Mouse (Mus musculus) liver, embryonic 11.5 days (tissue): ENCODE measurements around the gene Epsti1. TPM values are rescaled to one million over a fixed set of nuclear protein-coding genes. Genes with fewer than 3 reads are reported as not detected.

Experiments
- ATAC-seq: fragments of 200-750 bp; cut with Nextera tagmentation; replicated peaks from 2 replicates; pipeline ENCODE4 v1.8.0; 2017; ENCODE audit warnings: moderate number of reproducible peaks, mild to moderate bottlenecking, moderate TSS enrichment, moderate library complexity; ENCODE audit not compliant: low FRiP score
- DNase-seq: peaks from one replicate; pipeline ENCODE4 v3.0.0-alpha.2; 2017; ENCODE audit warnings: low spot score
- H3K27ac ChIP-seq: fragments of 300-500 bp; sonication (generic); 2 replicates; pipeline ENCODE4 v1.5.1; 2014; ENCODE audit warnings: mild to moderate bottlenecking, low read depth, low read length, control low read depth
- H3K27me3 ChIP-seq: fragments of 300-500 bp; sonication (generic); replicated peaks from 2 replicates; pipeline ENCODE4 v1.6.1; 2014; ENCODE audit warnings: low read length, mixed read lengths; ENCODE audit not compliant: control insufficient read depth, insufficient read depth
- H3K36me3 ChIP-seq: fragments of 300-500 bp; sonication (generic); 2 replicates; pipeline ENCODE4 v1.6.1; 2014; ENCODE audit warnings: mild to moderate bottlenecking, low read length, moderate library complexity, mixed read lengths; ENCODE audit not compliant: control insufficient read depth, insufficient read depth
- H3K4me1 ChIP-seq: fragments of 300-500 bp; sonication (generic); replicated peaks from 2 replicates; pipeline ENCODE4 v1.6.1; 2014; ENCODE audit warnings: low read length, mixed read lengths; ENCODE audit not compliant: control insufficient read depth, insufficient read depth
- H3K4me2 ChIP-seq: fragments of 300-500 bp; sonication (generic); 2 replicates; pipeline ENCODE4 v1.6.1; 2014; ENCODE audit warnings: mild to moderate bottlenecking, control low read depth, moderate library complexity
- H3K4me3 ChIP-seq: fragments of 300-500 bp; sonication (generic); 2 replicates; pipeline ENCODE4 v1.5.1; 2014; ENCODE audit warnings: low read depth, low read length, control low read depth
- H3K9ac ChIP-seq: fragments of 300-500 bp; sonication (generic); 2 replicates; pipeline ENCODE4 v1.6.1; 2014; ENCODE audit warnings: low read depth, low read length, control low read depth
- H3K9me3 ChIP-seq: fragments of 300-500 bp; sonication (generic); 2 replicates; pipeline ENCODE4 v1.6.1; 2016; ENCODE audit warnings: low read length, inconsistent platforms, mixed read lengths; ENCODE audit not compliant: control insufficient read depth
- WGBS: fragments of 180-500 bp; shearing (Covaris S2); extraction: QIAGEN DNeasy Blood & Tissue Kit; methylation state at CpG from one replicate; pipeline ENCODE4 v1.1.7; 2014; 5-methylcytosine and 5-hydroxymethylcytosine counted together
- polyA plus RNA-seq: library from polyadenylated mRNA; unstranded; fragments of >200 nt; fragmentation: Nextera tagmentation; extraction: Ambion mirVana; gene quantifications from 2 replicates; pipeline ENCODE4 v1.2.1, GENCODE M21; 2014

Gene Epsti1
- polyA plus RNA-seq, result 0.91 and 0.97 TPM in 2 replicates

DNA sequence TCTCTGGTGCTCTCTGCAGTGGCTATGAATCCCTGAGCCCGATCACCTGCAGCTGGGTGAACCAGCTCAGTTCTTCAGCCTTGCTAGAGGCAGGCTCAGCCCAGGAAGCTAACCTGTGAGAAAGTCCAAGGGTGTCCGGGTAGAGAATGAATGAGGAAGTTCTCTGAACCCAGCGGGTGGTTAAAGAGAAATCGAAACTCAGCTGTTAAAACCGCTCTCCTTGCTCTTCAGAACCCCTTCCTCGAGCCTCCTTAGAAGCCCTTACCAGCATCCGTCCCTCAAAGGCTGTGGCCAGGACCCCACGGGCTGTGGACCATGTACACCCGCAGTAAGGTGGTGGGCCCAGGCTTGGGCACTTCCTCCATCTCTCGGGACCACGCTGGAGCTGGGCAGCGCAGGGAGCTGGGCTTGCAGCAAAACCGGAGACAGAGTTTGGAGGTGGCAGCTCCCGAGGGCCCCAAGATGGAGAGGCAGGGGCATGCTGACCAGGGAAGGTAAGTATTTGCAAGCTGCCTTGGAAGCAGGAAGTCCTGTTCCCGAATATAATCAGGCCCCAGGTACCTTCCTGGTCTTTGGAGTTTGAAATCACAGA lies at the start of gene Epsti1:
TSS of gene Epsti1 (plus strand) at position 69 of the 592 bp plus-strand sequence.
- ATAC-seq (no peak), DNase-seq (no peak)
- no peaks in the 10 kb centered on the region for H3K36me3 ChIP-seq
- peak within 1 kb of the TSS; percentile 36 for H3K4me3 ChIP-seq
- H3K9ac ChIP-seq, result no peak within 1 kb of the TSS
- H3K27me3 ChIP-seq, result no peaks in the 10 kb centered on the region
- peak within 1 kb of the TSS; percentile 47 for H3K4me2 ChIP-seq
- no peaks in the 10 kb centered on the region for H3K9me3 ChIP-seq
- WGBS, result 39% methylated on average over 15 of the region's 15 CpGs
- H3K27ac ChIP-seq, result no peak within 1 kb of the TSS
- no peaks in the 10 kb centered on the region for H3K4me1 ChIP-seq

DNA sequence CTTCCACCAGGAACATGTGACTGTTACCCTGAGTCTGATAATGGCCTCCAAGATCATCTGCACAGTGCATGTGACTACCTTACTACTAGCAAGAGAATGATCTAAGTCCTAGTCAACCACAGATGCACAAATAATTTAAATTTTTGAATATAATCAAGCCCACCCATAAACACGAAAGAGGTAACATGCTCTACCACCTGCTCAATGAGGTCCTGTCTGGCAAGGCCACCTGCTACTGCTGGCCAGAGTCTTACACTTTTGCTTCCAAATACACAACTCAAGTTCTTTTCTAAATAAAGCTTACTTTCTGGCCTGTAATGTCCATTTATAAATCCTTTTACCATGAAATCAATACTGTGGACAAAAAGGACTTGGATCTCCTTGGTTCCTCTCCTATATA lies 44.1 kb upstream of the Epsti1 start:
- Histone ChIP-seq H3K4me3 (no peak overlapping the region), H3K9ac (no peak overlapping the region), H3K36me3 (no peaks in the 10 kb centered on the region; the same call in 1 of the 2 replicates), H3K9me3 (no peaks in the 10 kb centered on the region), H3K4me1 (no peaks in the 10 kb centered on the region), H3K27me3 (no peaks in the 10 kb centered on the region), H3K4me2 (no peak overlapping the region), H3K27ac (no peak overlapping the region)
- no peak for ATAC-seq
- WGBS, result 89% methylated on average over 1 of the region's 1 CpGs
- DNase-seq, result no peak

DNA sequence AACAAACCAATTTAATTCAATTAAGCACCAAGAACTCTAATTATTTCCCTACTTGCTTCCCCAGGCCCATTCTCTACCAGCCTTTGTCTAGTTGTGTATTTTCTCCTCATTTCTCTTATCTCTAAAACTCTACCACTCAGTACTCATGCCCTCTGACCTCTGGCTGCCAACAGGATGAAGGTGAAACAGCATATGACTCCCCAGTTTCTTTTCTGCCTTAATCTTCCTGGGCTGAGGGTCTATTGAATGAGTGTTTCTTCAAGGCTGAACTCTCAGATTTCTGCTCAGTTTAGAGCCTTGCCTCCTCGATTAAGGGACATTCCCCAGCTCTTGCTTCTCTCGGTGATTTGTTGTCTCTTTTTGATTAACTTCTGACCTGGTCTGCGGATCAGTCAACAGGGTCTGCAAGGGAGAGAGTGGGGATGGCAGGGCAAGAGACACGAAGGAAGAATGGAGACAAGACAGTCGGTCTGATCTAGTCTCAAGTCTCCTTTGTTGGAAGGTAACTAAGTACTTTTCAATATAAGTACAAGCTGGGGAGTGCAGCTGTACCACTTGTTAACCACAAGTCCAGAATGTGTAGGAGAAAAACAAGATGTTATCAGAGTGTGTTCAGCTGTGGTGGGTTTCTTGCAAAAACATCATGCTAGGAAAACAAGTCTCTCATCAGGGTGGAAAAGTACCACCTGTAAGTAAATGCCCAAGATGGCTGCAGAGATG lies 43.0 kb upstream of the Epsti1 start:
- Histone ChIP-seq H3K4me2 (no peak overlapping the region), H3K27ac (no peak overlapping the region), H3K4me1 (no peaks in the 10 kb centered on the region), H3K36me3 (no peaks in the 10 kb centered on the region), H3K9me3 (no peaks in the 10 kb centered on the region), H3K9ac (no peak overlapping the region), H3K27me3 (no peaks in the 10 kb centered on the region), H3K4me3 (no peak overlapping the region)
- WGBS, result 57% methylated on average over 5 of the region's 5 CpGs
- ATAC-seq (no peak), DNase-seq (no peak)

DNA sequence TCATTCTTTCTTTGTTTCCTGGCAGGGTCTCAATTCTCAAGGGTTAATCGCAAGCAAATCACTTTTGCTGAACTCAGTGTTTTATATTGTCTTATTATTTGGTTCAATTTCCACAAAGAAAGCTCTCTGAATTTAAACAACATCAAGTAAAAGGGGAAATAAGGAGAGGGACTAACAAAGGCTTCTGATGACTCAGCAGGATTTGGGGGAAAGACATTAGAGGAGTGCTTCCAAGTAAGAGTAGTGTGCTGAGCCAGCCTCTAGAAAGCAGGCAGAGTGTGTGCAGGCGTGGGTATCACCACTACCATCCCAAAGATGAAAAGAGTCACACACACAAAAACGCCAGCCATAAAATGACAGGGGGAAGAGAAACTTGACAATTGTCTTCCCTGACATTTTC lies 40.0 kb upstream of the Epsti1 start:
- Histone ChIP-seq H3K9me3 (no peaks in the 10 kb centered on the region), H3K27me3 (no peaks in the 10 kb centered on the region), H3K4me2 (no peak overlapping the region), H3K9ac (no peak overlapping the region), H3K36me3 (no peaks in the 10 kb centered on the region), H3K27ac (no peak overlapping the region), H3K4me1 (no peaks in the 10 kb centered on the region), H3K4me3 (no peak overlapping the region)
- 77% methylated on average over 3 of the region's 3 CpGs for WGBS
- ATAC-seq (no peak), DNase-seq (no peak)

DNA sequence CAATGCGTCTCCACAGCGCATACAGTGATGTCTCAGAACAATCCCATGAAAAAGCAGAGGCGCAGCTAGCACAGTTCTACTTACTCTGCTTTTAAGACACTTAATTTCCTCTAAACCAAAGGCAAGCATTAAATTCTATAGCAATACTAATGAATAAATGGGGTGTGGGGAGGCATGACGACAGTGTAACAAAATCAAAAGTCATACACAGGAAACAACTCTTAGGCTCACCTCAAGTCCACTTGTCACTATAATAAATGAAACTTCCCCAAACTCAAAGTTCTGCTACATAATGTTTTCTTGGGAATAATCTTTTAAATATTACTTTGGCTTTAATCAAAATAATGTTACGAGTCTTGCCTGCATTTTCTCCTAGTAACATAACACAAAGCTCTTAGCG lies 39.5 kb upstream of the Epsti1 start:
- no peak for DNase-seq
- no peak overlapping the region for H3K4me2 ChIP-seq
- no peaks in the 10 kb centered on the region for H3K9me3 ChIP-seq
- ATAC-seq, result no peak
- no peak overlapping the region for H3K9ac ChIP-seq
- H3K4me1 ChIP-seq, result no peaks in the 10 kb centered on the region
- WGBS, result 90% methylated on average over 6 of the region's 6 CpGs
- H3K27me3 ChIP-seq, result no peaks in the 10 kb centered on the region
- no peaks in the 10 kb centered on the region for H3K36me3 ChIP-seq
- H3K27ac ChIP-seq, result no peak overlapping the region
- no peak overlapping the region for H3K4me3 ChIP-seq

DNA sequence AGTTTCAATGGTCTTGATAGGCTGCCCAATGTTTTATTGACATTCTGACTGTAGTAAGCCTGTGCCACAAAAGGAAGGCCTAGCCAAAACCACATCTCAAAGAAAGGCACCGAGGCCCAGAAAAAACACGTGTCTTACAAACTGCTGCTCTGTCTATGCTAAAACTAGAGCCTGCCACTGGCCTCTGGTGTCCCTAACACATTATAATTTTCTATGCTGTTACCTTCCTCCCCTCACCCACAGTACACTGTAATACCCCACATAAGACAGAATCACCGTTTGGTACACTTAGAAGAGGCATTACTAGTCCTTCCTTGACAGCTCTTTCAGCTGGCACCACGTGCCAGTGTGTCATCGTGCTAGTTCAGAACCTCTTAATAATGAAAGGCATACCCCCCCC lies 36.4 kb upstream of the Epsti1 start:
- H3K27ac ChIP-seq, result no peak overlapping the region
- ATAC-seq, result no peak
- no peak overlapping the region for H3K4me3 ChIP-seq
- no peaks in the 10 kb centered on the region for H3K4me1 ChIP-seq
- no peaks in the 10 kb centered on the region for H3K9me3 ChIP-seq
- no peaks in the 10 kb centered on the region for H3K27me3 ChIP-seq
- no peak for DNase-seq
- no peak overlapping the region for H3K9ac ChIP-seq
- H3K4me2 ChIP-seq, result no peak overlapping the region
- 89% methylated on average over 5 of the region's 5 CpGs for WGBS
- H3K36me3 ChIP-seq, result no peaks in the 10 kb centered on the region

DNA sequence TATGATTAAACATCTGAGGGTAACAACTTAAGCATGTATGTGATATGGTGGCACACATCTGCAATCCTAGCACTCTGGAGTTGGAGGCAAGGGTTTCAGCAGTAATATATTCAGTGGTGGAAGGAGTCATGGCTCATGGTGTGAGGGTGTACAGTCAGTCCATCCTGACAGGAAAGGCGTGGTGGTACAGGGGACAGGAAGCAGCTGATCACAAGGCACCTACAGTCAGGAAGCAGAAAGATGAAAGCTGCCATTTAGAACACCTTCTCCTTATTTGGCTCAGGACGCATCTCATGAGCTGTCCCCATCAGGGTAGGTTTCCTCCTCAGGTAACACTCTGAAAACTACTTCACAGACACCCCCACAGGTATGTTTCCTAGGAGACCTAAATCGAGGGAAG lies 33.1 kb upstream of the Epsti1 start:
- H3K9me3 ChIP-seq, result no peaks in the 10 kb centered on the region
- no peak for ATAC-seq
- no peak overlapping the region for H3K9ac ChIP-seq
- no peak overlapping the region for H3K4me3 ChIP-seq
- H3K4me1 ChIP-seq, result peaks cover 6% of the 10 kb centered on the region; the same call in 1 of the 2 replicates
- no peak overlapping the region for H3K4me2 ChIP-seq
- DNase-seq, result no peak
- no peaks in the 10 kb centered on the region for H3K27me3 ChIP-seq
- H3K27ac ChIP-seq, result no peak overlapping the region
- WGBS, result 84% methylated on average over 3 of the region's 3 CpGs
- no peaks in the 10 kb centered on the region for H3K36me3 ChIP-seq

DNA sequence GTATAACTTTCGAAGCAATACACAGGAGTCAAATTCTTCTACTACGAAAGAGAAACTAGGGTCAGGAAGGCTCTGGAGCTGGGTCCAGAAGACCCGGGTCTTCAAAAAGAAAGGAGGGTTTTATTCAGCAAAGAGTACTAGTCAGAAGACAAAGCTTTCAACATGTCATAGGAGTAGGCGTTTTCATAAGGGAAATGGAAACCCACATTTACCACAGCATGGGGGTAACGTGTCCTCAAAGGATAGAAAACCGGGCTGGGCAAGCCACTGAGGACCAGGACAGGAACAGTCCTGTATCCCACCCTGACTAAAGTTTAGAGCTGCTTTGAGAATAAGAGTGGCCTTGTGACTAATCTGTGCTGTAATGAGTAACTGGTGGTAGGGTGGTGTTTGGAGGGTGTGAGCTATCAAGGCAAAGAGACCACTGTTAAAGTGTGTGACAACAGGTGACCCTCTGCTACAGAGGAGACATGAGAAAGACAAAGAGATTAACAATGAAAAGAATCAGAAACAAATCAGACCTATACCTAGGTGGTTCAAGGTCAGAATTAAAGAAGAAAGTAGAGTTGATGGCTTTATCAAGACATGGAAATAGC lies 32.6 kb upstream of the Epsti1 start:
- no peak overlapping the region for H3K4me3 ChIP-seq
- no peak overlapping the region for H3K9ac ChIP-seq
- no peaks in the 10 kb centered on the region for H3K9me3 ChIP-seq
- DNase-seq (no peak), ATAC-seq (no peak)
- H3K27me3 ChIP-seq, result no peaks in the 10 kb centered on the region
- H3K4me1 ChIP-seq, result peaks cover 6% of the 10 kb centered on the region; the same call in 1 of the 2 replicates
- no peak overlapping the region for H3K27ac ChIP-seq
- H3K4me2 ChIP-seq, result no peak overlapping the region
- 71% methylated on average over 6 of the region's 6 CpGs for WGBS
- no peaks in the 10 kb centered on the region for H3K36me3 ChIP-seq
